Mouse (Mus musculus) E14TG2a.4 (cell line): ENCODE measurements around the gene Zfx.

Experiments
- CTCF ChIP-seq: conservative IDR thresholded peaks from 2 replicates; pipeline ENCODE4 v1.5.1; 2014; ENCODE audit warnings: low read length
- NANOG ChIP-seq: IDR thresholded peaks from 2 replicates; pipeline ENCODE4 v1.6.1; 2014; ENCODE audit warnings: borderline replicate concordance, low read length, mixed read lengths

- TF ChIP-seq CTCF (no peak), NANOG (no peak)
Measured at GRCm38 (mm10) chrX:94150471-94150870, 27.0 kb upstream of the Zfx start.
